Mouse (Mus musculus) B cell, adult 2 months (primary cell): ENCODE measurements around the gene Il1b.

Source experiments
- DNase-seq, 2 experiments: peaks; one replicate each; pipeline ENCODE4 v3.0.0; 2022

The Il1b gene

DNA sequence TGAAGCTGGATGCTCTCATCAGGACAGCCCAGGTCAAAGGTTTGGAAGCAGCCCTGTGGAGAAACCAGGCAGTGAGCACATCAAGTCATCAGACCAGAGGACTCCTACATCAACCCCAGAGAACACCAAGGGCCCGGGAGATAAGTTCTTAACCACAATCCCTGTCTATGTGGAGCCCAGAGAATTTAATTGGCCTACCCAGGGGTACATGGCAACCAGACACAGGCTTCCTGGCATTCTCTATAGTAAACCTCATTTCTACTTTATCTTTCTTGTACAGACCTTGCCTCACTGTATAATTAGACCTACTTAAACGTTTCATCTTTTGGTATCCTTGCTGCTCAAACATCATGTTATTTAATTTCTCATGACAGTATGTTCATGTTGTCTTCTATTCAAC, 2.8 kb downstream of the Il1b start:
- DNase-seq: no peak

- DNase-seq: no peak
Observed at GRCm38 (mm10) chr2:129367246-129367645, 3.7 kb downstream of the Il1b start.

DNA sequence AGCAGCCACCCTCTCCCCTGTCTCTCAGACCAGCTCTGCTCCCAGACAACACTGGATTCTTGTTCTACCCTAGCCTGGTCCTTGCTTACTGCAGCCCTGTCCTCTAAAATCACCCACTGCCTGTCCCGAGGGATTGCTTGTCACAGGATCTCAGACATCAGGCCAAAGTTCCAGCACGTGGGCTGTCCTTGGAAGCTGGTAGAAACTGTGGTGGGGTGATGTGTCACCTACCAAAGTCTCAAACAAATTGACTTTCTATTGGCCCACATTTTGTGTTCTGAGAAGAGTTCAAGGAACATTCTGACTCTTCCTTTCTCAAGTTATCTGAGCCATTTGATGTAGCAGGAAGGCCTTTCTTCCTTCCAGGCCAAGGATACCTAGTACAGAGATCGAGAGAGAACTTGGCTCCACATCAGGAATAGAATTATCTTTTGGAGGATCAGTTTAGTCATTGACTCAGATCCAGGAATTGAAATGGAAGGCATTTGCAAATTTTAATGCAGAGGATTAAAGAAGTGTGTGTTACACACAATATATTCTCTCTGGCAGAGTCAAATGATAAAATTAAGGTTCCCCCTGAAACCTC, 9.9 kb downstream of the Il1b start:
- DNase-seq: no peak

DNA sequence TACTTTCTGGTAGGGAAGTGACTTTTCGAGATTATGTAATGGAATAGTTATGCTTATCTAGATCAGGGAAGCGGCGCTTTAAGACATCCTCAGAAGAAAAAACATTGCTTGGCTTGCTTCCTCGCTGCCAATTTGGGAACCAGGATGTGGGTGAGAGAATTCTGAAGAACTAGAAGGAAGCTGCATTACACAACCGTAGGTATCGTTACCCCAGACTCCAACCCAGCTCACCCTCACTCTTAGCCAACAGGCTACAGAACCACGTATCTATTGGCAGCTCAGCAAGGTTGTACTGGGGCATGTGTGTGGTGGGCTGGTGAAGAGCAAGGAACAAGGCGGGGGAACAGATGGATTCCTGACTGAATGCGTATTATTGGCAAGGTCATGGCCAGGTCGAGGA, 10.7 kb downstream of the Il1b start:
- DNase-seq: no peak

- peak; percentile 43 to 51 for DNase-seq
Observed at GRCm38 (mm10) chr2:129338138-129338621, 32.8 kb downstream of the Il1b start.

DNA sequence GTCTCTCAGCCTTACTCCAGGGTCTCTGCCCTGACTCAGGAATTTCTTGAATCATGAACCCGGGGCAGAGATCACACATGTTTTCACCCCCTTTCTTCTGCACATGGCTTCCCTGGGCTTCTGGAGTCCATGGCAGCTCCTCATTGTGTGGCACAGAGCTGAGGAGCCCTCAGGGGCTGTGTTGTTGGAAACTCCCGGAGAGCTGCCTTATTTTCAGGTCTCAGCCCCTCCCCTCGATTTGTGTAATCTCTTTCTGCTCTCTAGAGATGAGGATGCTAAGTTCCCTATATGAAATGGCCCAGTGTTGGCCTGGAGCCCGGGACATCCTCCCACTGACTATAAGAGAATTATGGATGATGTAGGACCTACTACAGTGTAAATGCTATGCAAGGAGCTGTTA, 37.5 kb downstream of the Il1b start:
- DNase-seq: no peak

DNA sequence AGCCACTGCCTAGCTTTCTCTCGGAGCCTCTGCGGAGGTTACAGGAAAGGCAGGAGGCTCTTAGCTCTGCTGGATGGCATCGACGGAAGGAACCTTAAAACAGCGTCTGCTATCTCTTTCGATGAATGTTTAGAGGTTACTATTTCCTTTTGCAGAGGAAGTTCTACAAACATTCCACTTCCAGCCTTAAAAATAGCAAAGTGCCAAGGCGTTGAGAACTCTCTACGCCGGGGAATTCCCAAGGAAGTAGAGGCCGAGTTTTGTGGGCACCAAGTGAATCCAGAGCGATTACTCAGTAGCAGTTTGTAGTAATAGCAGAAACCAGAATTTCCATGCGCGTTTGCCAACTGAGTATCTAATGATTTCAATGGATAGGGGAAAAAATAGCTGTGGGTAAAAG, 40.4 kb downstream of the Il1b start:
- no peak for DNase-seq

- DNase-seq: no peak
Observed at GRCm38 (mm10) chr2:129330024-129330423, 40.9 kb downstream of the Il1b start.

DNA sequence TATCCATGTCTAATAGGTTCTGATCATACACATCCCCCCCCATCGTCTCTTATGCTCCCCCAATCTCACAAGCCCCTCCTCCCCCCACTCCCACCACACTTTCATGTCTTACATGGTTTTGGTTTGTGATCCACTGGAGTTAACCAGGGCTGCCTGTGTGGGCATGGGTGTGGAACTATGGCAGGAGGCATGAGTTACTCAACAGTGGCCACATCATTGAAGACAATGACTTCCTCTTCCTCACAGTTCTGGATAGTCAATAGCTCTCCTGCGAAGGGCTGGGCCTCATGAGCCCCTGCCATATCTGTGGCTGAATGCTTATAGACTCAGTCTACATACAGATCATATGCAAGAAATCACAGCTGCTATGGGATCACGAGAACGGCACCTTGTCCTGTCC, 42.7 kb downstream of the Il1b start:
- no peak for DNase-seq

- no peak for DNase-seq
Observed at GRCm38 (mm10) chr2:129324216-129324615, 46.7 kb downstream of the Il1b start.

DNA sequence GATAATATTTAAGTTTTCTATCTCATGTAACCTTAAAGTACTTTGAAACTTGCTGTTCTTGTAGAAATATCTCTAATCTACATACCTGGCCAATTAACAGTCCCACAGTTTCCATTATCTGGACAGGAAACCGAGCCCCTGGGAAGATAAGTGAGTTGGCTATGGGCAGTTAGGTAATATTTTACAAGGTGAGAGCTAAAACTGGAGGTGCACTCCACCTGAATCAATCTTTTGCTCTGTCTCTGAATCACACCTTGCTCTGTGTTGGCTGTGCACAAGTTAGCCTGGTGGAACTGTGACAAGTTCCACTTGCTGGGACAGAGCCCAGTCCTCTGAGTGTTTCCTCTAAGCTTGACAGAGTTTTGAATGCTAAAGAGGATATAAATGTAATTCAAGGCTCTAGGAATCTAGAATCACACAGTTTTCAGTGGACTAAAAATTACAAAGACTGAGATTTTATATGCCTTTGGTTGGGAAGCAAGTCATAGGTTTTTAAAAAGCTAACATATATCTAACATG, 48.8 kb downstream of the Il1b start:
- DNase-seq: no peak

GRCm38 (mm10) chr2:129320033-129320605, 50.8 kb downstream of the Il1b start:
- DNase-seq: no peak

DNA sequence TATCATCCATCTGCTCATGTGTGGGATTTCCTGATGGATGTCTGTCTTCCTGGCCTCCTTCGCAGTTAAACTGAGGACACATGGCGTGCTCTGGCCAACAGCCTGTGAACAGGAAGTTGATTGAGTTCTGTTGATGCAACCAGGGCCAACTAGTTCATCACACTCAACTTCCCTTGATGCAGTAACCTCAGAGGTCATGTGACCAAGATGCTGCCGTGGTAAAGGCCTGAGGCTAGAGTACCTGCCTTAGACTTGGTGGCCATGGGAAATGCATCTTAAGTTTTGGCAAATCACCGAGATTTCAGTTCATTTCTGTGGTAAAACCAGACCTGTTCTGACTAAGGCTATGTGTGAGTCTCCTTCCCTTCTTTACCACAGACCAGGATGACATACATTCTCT, 55.1 kb downstream of the Il1b start:
- DNase-seq: peak in 1 of 2 experiments; percentile 11

GRCm38 (mm10) chr2:129314880-129315279, 56.1 kb downstream of the Il1b start:
- no peak for DNase-seq
